Mouse (Mus musculus) lung, adult 2 months (tissue): ENCODE measurements around the gene Iqcn. TPM values are rescaled to one million over a fixed set of nuclear protein-coding genes. Genes with fewer than 3 reads are reported as not detected.
A peak's percentile ranks its signal among the peaks of the same experiment; 100 is the strongest.

Experiments used
- DNase-seq: peaks from one replicate; pipeline ENCODE4 v3.0.0; 2022
- H3K4me1 ChIP-seq: fragments of 200-500 bp; 2 replicates; pipeline ENCODE4 v1.6.1; 2011; ENCODE audit warnings: low read length; ENCODE audit not compliant: control insufficient read depth, insufficient read depth
- H3K4me3 ChIP-seq: fragments of 200-500 bp; replicated peaks from 2 replicates; pipeline ENCODE3; 2011; ENCODE audit warnings: low read depth, mild to moderate bottlenecking, control low read depth, low read length; ENCODE audit errors: extremely low read depth
- CTCF ChIP-seq: fragments of 200-500 bp; IDR thresholded peaks from 2 replicates; pipeline ENCODE4 v1.5.1; 2011; ENCODE audit warnings: mild to moderate bottlenecking, low read length, control low read depth; ENCODE audit not compliant: insufficient read depth
- POLR2A ChIP-seq: fragments of 200-500 bp; IDR thresholded peaks from 2 replicates; pipeline ENCODE4 v1.6.1; 2011; ENCODE audit warnings: low read depth, mild to moderate bottlenecking, control low read depth, low read length, borderline replicate concordance; ENCODE audit errors: extremely low read depth
- WGBS: fragments of 180-500 bp; shearing (Covaris S2); methylation state at CpG from one replicate; pipeline ENCODE4 v1.1.7; 2018; 5-methylcytosine and 5-hydroxymethylcytosine counted together
- polyA plus RNA-seq: library from polyadenylated mRNA; depleted of rRNA; stranded (reverse); fragments of >200 nt; gene quantifications from 2 replicates; pipeline ENCODE4 v1.2.3, GENCODE M21; 2012

Gene Iqcn
- polyA plus RNA-seq, 1 experiment, result not detected

- Histone ChIP-seq H3K4me1 (peaks cover 3% of the 10 kb centered on the region), H3K4me3 (no peak overlapping the region)
- no peak for TF ChIP-seq POLR2A
- no peak for TF ChIP-seq CTCF
- 72% methylated on average over 11 of the region's 11 CpGs for WGBS
- no peak for DNase-seq
Observed at GRCm38 (mm10) chr8:70742176-70742575, 38.9 kb downstream of the Iqcn start.

GRCm38 (mm10) chr8:70742981-70743655 is 39.9 kb downstream of the Iqcn start:
- no peak overlapping the region for H3K4me3 ChIP-seq
- no peak for DNase-seq
- H3K4me1 ChIP-seq, result peaks cover 3% of the 10 kb centered on the region
- WGBS, result 15% methylated on average over 37 of the region's 38 CpGs
- no peak for TF ChIP-seq CTCF
- no peak for TF ChIP-seq POLR2A

GRCm38 (mm10) chr8:70743656-70744590 is 40.7 kb downstream of the Iqcn start:
- TF ChIP-seq CTCF, result no peak
- peak; percentile 34; the same call in 1 of the 2 replicates for TF ChIP-seq POLR2A
- peaks cover 3% of the 10 kb centered on the region for H3K4me1 ChIP-seq
- peak; percentile 56 for DNase-seq
- WGBS, result 7% methylated on average over 48 of the region's 48 CpGs
- peak overlapping the region; percentile 22 for H3K4me3 ChIP-seq

GRCm38 (mm10) chr8:70744806-70745205 is 41.5 kb downstream of the Iqcn start:
- no peak for TF ChIP-seq CTCF
- no peak for TF ChIP-seq POLR2A
- DNase-seq, result no peak
- 51% methylated on average over 11 of the region's 11 CpGs for WGBS
- Histone ChIP-seq H3K4me1 (peaks cover 3% of the 10 kb centered on the region), H3K4me3 (no peak overlapping the region)

- DNase-seq, result no peak
- TF ChIP-seq CTCF (no peak), POLR2A (no peak)
- Histone ChIP-seq H3K4me3 (no peak overlapping the region), H3K4me1 (peaks cover 3% of the 10 kb centered on the region)
- WGBS, result 67% methylated on average over 19 of the region's 19 CpGs
Observed at GRCm38 (mm10) chr8:70745691-70746220, 42.5 kb downstream of the Iqcn start.

GRCm38 (mm10) chr8:70746676-70747075 is 43.4 kb downstream of the Iqcn start:
- Histone ChIP-seq H3K4me1 (peaks cover 3% of the 10 kb centered on the region), H3K4me3 (no peak overlapping the region)
- 75% methylated on average over 9 of the region's 9 CpGs for WGBS
- no peak for DNase-seq
- no peak for TF ChIP-seq POLR2A
- no peak for TF ChIP-seq CTCF

GRCm38 (mm10) chr8:70747211-70747890 is 44.1 kb downstream of the Iqcn start:
- Histone ChIP-seq H3K4me3 (no peak overlapping the region), H3K4me1 (peaks cover 3% of the 10 kb centered on the region)
- WGBS, result 90% methylated on average over 18 of the region's 18 CpGs
- DNase-seq, result no peak
- TF ChIP-seq POLR2A, result no peak
- no peak for TF ChIP-seq CTCF

- Histone ChIP-seq H3K4me3 (no peak overlapping the region), H3K4me1 (peaks cover 7% of the 10 kb centered on the region)
- 84% methylated on average over 23 of the region's 23 CpGs for WGBS
- no peak for DNase-seq
- TF ChIP-seq CTCF (no peak), POLR2A (no peak)
Observed at GRCm38 (mm10) chr8:70748246-70749096, 45.2 kb downstream of the Iqcn start.

- WGBS, result 83% methylated on average over 19 of the region's 19 CpGs
- no peak for DNase-seq
- Histone ChIP-seq H3K4me1 (peaks cover 10% of the 10 kb centered on the region), H3K4me3 (no peak overlapping the region)
- TF ChIP-seq POLR2A, result no peak
- no peak for TF ChIP-seq CTCF
Observed at GRCm38 (mm10) chr8:70749097-70749674, 45.9 kb downstream of the Iqcn start.
